20 mouse cellular contexts compared by ENCODE assay signal in the genomic region with DNA sequence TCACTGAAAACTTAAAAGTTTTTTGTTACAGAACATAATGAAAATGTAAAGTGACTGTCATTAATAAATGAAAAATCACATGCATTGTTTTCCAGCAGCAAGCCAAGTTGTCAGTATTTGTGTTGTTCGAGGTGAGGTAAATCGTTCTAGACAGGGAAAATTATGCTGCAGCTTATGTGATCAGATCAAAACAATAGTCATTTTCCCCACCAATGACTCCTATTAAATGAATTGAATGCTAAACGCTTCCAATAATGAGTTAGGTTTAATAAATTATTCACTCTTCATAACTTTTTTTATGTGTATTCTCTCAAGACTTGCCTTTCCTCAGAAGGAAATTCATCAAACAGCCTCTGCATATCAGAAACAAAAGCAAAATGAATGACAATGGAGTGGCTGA.
"Had no signal": no experiment of that assay in that cellular context is flagged by ENCODE, and none has a peak within 500 bp of the region (broad histone marks: within the 10 kb centered on the region; RNA-seq: fewer than 3 reads in every experiment).

No protein-coding gene starts in this region.

- H3K4me1 ChIP-seq: liver, embryonic 13.5 days; liver, embryonic 15.5 days; midbrain, embryonic 10.5 days; midbrain, embryonic 12.5 days; neural tube, embryonic 13.5 days; neural tube, embryonic 15.5 days had no signal

- DNase-seq: liver, embryonic 13.5 days; liver, postnatal 0 days; lung, embryonic 14.5 days; lung, postnatal 10 days; lung, postnatal 4 days; midbrain, embryonic 14.5 days; right cerebral cortex, adult 18-20 months; right cerebral cortex, postnatal 25 days; right cerebral cortex, postnatal 4 days; spleen, adult 18-20 months; thymus, adult 18-20 months; thymus, postnatal 14 days; thymus, postnatal 36 days had no signal

- ATAC-seq: liver, postnatal 0 days; midbrain, embryonic 16.5 days had no signal

- H3K9ac ChIP-seq: liver, embryonic 13.5 days; liver, embryonic 15.5 days; liver, postnatal 0 days; lung, embryonic 14.5 days; midbrain, embryonic 12.5 days; neural tube, embryonic 13.5 days; neural tube, embryonic 15.5 days had no signal

- H3K27me3 ChIP-seq: liver, embryonic 13.5 days; liver, embryonic 15.5 days; midbrain, embryonic 12.5 days; neural tube, embryonic 13.5 days; neural tube, embryonic 15.5 days had no signal

- H3K4me2 ChIP-seq: liver, embryonic 13.5 days; liver, embryonic 15.5 days; lung, embryonic 14.5 days; midbrain, embryonic 12.5 days; neural tube, embryonic 13.5 days; neural tube, embryonic 15.5 days had no signal

- H3K9me3 ChIP-seq: liver, embryonic 13.5 days; liver, embryonic 15.5 days; midbrain, embryonic 10.5 days; midbrain, embryonic 12.5 days; neural tube, embryonic 13.5 days; neural tube, embryonic 15.5 days had no signal

- H3K36me3 ChIP-seq: liver, embryonic 13.5 days; liver, embryonic 15.5 days; midbrain, embryonic 10.5 days; midbrain, embryonic 12.5 days; neural tube, embryonic 13.5 days; neural tube, embryonic 15.5 days had no signal

- H3K4me3 ChIP-seq: liver, embryonic 13.5 days; liver, embryonic 15.5 days; midbrain, embryonic 10.5 days; midbrain, embryonic 12.5 days; myocyte; neural tube, embryonic 13.5 days; neural tube, embryonic 15.5 days had no signal

- H3K27ac ChIP-seq: liver, embryonic 13.5 days; liver, embryonic 15.5 days; midbrain, embryonic 10.5 days; midbrain, embryonic 12.5 days; neural tube, embryonic 13.5 days; neural tube, embryonic 15.5 days had no signal
